Mouse (Mus musculus) brain, embryonic 14.5 days (tissue): Measurements from ENCODE around the gene Map4k4. TPM values are rescaled to one million over a fixed set of nuclear protein-coding genes. Genes with fewer than 3 reads are reported as not detected.

ENCODE experiments used
- DNase-seq: peaks from one replicate; pipeline ENCODE4 v3.0.0-alpha.2; 2011; ENCODE audit warnings: low read depth
- CTCF ChIP-seq: fragments of 200-500 bp; IDR thresholded peaks from 2 replicates; pipeline ENCODE4 v1.5.1; 2012; ENCODE audit warnings: inconsistent platforms, mild to moderate bottlenecking, moderate library complexity, borderline replicate concordance; ENCODE audit not compliant: insufficient read depth, insufficient read length; ENCODE audit errors: extremely low read depth
- POLR2A ChIP-seq: fragments of 200-500 bp; IDR thresholded peaks from 2 replicates; pipeline ENCODE4 v1.6.1; 2012; ENCODE audit warnings: mild to moderate bottlenecking, inconsistent platforms, borderline replicate concordance; ENCODE audit not compliant: poor library complexity, insufficient read depth, insufficient read length, severe bottlenecking; ENCODE audit errors: extremely low read depth
- polyA plus RNA-seq: library from polyadenylated mRNA; depleted of rRNA; stranded (reverse); fragments of >200 nt; gene quantifications from 2 replicates; pipeline ENCODE4 v1.2.3, GENCODE M21; 2012

Gene Map4k4
- polyA plus RNA-seq, 1 experiment: 424 TPM

DNA sequence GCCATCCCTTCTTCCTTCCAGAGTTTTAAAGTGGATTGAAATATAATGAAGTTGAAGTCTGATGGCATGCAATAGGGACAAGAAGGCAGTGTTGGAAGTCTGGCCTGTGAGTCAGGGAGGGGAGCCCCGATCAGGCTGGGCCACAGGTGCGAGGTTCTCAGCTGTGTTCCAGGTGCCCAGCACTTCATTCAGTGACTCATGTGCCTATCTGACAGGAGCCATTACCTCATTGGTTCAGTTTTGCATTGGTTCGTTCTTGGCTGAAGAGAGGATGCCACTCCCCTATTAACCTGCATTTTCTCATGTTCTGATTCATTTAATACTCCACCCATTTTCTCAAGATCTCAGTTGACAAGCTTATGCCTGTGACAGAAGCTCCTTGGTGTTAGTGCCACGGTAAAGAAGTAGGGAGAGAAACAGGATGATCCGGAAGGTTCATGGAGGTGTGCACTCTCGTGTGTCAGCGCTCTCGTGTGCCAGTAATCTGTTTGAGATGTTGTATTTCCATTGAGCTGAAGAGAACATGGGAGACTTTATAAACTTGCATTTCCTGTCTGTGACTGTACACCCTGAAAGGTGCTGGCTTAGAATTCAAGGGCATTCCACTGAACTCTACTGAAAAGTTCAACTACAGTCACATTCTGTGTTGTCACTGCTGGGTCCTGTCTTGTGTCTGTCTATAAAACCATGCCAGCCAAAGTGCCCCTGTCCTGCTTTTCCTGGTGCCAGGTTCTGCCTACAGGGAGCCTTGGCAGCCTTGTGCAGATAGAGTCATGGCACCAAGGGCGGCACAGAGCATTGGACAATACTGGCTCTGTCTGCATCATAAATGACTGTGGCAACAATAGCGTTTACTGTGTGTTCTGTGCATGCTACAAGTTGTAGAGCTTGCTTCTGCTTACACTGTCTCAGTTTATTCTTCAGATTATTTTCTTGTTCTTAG is 40.8 kb downstream of the Map4k4 start:
- DNase-seq: peak; percentile 78

DNA sequence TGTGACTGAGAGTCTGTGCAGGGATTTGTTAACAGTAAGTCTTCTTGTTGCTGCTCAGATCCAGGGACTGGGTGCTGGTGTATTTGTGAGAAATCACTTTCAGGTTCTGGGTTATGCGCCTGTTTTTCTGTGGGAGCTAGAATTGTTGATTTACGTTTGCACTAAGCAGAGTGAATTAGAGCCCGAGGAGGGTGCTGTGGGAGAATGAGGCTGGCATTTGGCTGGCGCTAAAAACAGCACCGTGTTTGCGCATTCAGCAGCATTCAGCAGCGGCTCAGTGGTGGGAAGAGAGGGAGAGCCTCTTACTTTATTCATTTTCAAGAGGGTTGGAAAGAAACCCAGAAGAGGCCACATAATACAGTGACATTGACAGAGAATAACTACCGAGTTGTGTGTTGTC is 42.2 kb downstream of the Map4k4 start:
- peak; percentile 88 for DNase-seq
- TF ChIP-seq POLR2A (no peak), CTCF (no peak)

More for the DNA sequence above, 40.8 kb downstream of the Map4k4 start:
- TF ChIP-seq POLR2A (no peak), CTCF (no peak)

DNA sequence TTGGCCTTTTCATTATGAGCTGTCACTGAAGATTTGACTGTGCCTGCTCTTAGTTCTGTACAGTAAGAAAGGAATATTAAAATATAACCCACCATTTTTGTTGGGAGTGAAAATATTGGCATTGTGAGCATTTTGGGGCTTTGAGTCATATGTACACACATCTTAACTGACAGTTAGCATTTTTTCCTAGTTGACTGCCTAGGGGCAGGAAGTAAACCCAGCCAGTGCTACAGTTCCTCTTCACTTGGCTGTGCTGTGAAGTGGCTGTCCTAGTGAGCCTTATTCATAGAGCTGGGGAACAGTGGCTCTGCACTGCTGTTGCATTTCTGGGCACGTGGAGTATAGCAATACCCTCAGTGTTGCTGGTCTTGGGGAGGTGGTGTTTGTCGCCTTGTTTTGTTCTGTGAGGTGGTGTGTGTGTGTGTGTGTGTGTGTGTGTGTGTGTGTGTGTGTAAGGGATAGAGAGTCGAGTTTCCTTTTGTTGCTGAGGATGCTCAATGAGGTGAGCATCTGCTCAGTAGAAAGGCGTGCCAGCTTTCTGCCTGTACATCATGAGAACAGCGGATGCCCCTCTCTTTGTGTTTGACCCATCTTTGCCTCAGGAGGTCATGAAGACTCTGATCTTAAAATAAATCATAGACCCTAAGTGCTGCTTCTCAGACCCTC is 43.7 kb downstream of the Map4k4 start:
- TF ChIP-seq CTCF: no peak
- peak; percentile 60 for DNase-seq

DNA sequence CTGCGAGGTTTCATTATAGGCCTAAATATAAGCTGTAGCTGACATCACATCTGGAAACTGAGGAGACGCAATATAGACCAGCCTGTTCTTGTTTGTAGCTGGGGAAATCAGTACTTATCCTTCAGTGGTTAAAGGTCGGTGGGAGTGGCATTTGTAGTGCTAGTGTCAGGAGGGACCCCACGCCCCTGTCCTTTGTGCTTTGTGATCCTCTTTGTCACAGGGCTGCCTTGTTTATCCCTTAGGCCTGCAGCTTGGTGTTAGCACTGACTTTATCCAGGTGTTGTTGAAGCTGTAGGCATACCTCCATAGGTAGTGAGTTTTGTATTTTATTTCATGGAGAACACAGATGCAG is 44.2 kb downstream of the Map4k4 start:
- TF ChIP-seq POLR2A (no peak), CTCF (no peak)
- DNase-seq: no peak

DNA sequence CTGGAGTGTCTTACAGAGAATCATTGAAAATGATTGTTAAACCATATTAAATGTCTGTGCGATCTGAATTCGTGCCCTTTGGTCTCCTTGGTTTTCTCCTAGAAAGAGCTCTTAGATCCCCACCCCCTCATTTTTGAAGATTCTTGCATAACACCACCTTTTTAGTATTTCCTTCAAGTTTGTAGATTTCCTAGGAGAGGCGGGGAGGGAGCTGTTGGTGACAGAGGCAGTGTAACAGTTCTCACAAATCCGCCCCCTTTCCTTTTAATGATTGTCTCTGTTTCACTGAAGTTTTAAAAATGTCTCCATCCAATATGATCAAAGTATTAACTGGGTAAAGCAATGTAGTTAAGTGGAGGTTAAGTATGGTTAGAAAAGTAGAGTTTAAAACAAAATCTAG is 45.7 kb downstream of the Map4k4 start:
- no peak for DNase-seq
- TF ChIP-seq CTCF (no peak), POLR2A (no peak)

DNA sequence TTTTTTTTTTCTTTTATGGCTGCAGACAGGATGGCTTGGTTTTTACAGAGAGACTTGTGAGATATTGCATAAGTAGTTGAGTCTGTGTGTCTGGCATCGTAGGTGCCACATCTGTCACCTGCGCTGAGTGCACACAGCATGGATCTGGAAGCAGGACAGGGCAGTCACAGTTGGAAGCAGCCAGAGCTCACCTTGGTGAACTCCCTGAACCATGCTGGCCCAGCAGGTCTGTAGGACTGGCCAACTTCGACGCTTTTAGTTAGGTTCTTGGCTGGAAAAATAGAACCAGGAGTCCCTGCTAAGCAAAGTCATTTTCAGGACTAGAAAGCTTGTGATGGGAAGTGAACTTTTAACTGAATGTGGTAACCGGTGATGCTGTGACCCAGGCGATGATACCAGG is 46.5 kb downstream of the Map4k4 start:
- peak; percentile 67 for DNase-seq
- TF ChIP-seq POLR2A (no peak), CTCF (no peak)

DNA sequence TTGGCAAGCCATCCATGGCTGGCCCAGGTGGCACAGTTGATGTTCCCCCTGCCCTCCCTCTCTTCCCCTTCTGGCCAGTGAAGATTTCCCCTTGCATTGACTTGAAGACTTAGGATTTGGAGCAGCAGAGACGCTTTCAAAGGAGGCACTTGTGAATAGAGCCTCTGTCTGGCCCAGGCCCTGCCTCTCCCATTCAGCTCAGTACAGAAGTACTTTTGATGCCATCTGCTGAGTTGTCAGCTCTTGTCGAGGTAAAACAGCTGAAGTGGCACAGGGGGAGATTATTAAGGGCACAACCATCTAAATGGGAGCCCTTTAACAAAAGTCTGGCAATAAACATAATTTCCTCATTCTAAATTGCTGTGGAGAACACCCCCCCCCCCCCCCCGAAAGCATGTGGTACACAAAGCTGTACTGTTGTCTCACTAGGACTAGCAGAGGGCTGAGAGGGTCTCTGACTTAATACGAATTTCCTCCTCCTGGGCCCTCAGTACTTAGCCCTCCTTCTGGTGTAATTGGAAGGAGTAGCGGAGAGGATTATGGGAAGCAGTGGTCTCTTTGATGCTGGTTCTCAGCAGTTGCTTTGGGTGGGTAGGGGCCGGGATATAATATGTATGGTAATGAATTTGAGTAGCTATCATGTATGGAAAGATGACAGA is 47.1 kb downstream of the Map4k4 start:
- no peak for TF ChIP-seq CTCF
- no peak for TF ChIP-seq POLR2A
- DNase-seq: peak; percentile 97

DNA sequence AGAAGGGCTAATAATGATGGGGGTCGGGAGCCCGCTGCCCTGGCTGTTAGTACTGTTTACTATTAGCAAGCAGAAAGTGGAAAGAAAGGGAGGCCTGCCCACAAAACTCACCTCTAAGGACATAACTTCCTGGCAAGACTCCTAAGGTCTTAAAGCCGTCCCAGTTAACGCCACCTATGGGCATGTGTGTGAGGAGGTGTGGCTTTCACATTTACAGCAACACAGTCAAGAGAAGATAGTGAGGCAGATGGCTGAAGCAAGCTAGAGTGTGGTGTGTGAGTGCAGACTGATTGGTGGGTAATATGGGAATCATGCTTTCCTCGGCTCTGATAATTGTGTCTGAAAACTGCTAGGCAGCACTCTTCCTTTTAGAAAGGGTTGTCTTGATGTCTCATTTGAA is 48.5 kb downstream of the Map4k4 start:
- TF ChIP-seq CTCF (no peak), POLR2A (no peak)
- DNase-seq: peak; percentile 62

DNA sequence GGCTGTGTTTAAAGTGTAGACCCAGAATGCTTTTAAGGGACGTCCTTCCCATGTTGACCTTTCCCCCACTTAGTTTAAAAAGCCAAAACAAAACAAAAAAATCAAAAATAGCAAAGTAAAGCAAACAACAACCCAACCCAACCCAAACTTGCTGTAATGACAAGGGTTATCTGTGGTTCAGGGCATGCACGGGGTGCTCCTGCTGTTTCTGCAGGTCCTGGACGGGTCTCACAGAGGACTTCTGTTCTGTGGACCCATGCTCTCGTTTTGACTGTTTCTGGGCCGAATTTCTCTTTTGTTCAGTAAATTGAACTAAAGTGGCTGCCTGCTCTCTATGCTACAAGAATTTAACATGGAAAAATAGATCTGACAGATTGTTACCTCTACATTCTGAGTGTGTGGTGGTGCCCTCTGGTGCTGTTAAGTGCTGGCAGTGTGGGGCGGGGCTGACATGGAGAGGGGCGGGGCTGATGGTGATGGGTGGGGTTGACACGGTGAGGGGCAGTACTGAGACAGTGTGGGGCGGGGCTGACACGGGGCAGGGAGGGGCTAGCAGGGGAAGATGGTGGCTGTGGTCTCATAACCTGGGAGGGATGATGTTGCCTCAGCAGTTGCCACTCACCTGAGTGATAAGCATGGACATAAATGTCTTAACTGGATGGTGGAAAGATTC is 49.2 kb downstream of the Map4k4 start:
- TF ChIP-seq POLR2A (no peak), CTCF (no peak)
- DNase-seq: no peak

DNA sequence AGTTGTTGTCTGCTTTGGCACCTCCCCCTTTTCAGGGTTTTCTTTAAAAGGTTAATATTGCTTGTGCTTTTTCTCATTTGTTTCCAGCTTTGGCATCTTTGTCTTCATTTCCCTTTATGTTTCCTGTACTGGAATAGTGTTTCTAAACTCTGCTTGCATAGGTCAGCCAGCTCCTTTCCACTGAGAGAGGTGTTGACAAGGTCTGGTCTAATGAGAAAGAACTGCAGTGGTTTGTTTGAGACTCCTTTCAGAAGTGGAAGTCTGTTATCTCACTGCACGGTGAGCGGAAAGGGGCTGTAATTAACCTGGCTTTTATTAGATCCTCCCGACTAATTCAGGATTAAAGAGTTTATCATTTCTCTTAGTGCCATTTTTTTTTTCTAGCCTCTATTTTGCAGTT is 49.9 kb downstream of the Map4k4 start:
- DNase-seq: no peak
- no peak for TF ChIP-seq CTCF
- TF ChIP-seq POLR2A: no peak

DNA sequence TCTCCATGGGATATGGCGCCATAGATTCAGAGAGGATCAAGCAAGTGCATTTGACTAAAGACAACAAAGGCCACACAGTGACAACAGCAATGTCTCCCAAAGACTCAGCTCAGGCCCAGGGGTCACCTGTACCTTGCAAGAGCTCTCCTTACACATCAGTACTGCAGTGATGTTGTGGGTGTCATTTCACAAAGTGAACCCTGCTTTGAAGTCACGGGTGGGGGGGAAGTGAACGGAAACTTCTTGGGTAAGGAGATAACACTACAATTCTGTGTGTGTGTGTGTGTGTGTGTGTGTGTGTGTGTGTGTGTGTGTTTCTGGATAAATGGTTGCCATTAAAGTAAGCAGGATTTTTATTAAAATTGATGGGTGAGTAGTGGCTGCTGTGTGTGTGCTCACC is 53.9 kb downstream of the Map4k4 start:
- no peak for DNase-seq
- no peak for TF ChIP-seq POLR2A
- no peak for TF ChIP-seq CTCF
